Mouse (Mus musculus) inflammation-experienced regulatory T-cells, adult 6 months (primary cell): ENCODE data around the gene Slc10a7. TPM values are rescaled to one million over a fixed set of nuclear protein-coding genes. Genes with fewer than 3 reads are reported as not detected.

ENCODE experiments used
- ATAC-seq: one replicate; pipeline ENCODE4 v1.8.0; 2017
- polyA plus RNA-seq, 3 experiments: library from polyadenylated mRNA; unstranded; fragments of 100-300 nt; shearing (Covaris generic); gene quantifications; one replicate each; pipeline ENCODE4 v1.2.1; 2017

Slc10a7 gene
- polyA plus RNA-seq, 3 experiments from 2014 or later: 13.2 to 19.9 (median 17.1) TPM

- no peak for ATAC-seq
Observed at GRCm38 (mm10) chr8:78740936-78741335, 231.8 kb downstream of the Slc10a7 start.

GRCm38 (mm10) chr8:78741496-78741895 is 232.3 kb downstream of the Slc10a7 start:
- ATAC-seq: no peak

GRCm38 (mm10) chr8:78741965-78742364 is 232.8 kb downstream of the Slc10a7 start:
- no peak for ATAC-seq

- no peak for ATAC-seq
Observed at GRCm38 (mm10) chr8:78742453-78742852, 233.3 kb downstream of the Slc10a7 start.

GRCm38 (mm10) chr8:78747052-78747451 is 237.9 kb downstream of the Slc10a7 start:
- ATAC-seq: no peak

- ATAC-seq: no peak
Observed at GRCm38 (mm10) chr8:78748701-78749100, 239.6 kb downstream of the Slc10a7 start.

- ATAC-seq: no peak
Observed at GRCm38 (mm10) chr8:78749861-78750825, 241.0 kb downstream of the Slc10a7 start.

GRCm38 (mm10) chr8:78751151-78751550 is 242.0 kb downstream of the Slc10a7 start:
- no peak for ATAC-seq

- ATAC-seq: no peak
Observed at GRCm38 (mm10) chr8:78754986-78755385, 245.8 kb downstream of the Slc10a7 start.

GRCm38 (mm10) chr8:78759139-78759538 is 250.0 kb downstream of the Slc10a7 start:
- no peak for ATAC-seq

- no peak for ATAC-seq
Observed at GRCm38 (mm10) chr8:78764976-78765375, 255.8 kb downstream of the Slc10a7 start.

- no peak for ATAC-seq
Observed at GRCm38 (mm10) chr8:78765556-78765955, 256.4 kb downstream of the Slc10a7 start.

GRCm38 (mm10) chr8:78770584-78770983 is 261.4 kb downstream of the Slc10a7 start:
- no peak for ATAC-seq

- no peak for ATAC-seq
Observed at GRCm38 (mm10) chr8:78771256-78771655, 262.1 kb downstream of the Slc10a7 start.

GRCm38 (mm10) chr8:78776816-78777215 is 267.7 kb downstream of the Slc10a7 start:
- no peak for ATAC-seq

Other genes with a start within 250 kb of the Slc10a7 start
- not detected for gene Pou4f2, start 72.7 kb upstream of the Slc10a7 start, polyA plus RNA-seq
- gene Rbmxl1, start 448 bp upstream of the Slc10a7 start, polyA plus RNA-seq: 100 to 1,000 TPM in 1 of 3 experiments, 10 to 100 TPM in 2; 70.4 to 118 (median 86.4) TPM